Mouse (Mus musculus): Measurements from ENCODE around the gene Ubr4.

Gene Ubr4

DNA sequence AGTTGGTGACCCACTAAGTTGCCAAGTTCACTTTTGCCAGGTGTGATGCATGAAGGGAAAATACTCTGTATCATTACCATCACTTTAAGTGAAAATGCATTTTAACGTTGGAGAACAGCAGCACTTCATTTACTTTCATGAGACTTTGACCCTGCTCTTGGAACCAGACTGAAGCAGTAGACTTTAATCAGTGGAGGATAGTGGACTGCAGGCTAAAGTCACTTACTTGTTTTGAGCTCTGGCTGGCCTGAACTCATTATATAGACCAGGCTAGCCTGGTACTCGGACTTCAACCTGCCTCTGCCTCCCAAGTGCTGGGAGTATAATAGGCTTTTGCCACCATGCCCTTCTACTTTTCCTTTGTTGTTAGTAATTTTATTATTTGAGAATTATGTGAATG lies 70.9 kb downstream of the Ubr4 start:
- in situ Hi-C loops (cut with MboI; ENCODE audit: low sequenced_read_pairs) = no loop called here

DNA sequence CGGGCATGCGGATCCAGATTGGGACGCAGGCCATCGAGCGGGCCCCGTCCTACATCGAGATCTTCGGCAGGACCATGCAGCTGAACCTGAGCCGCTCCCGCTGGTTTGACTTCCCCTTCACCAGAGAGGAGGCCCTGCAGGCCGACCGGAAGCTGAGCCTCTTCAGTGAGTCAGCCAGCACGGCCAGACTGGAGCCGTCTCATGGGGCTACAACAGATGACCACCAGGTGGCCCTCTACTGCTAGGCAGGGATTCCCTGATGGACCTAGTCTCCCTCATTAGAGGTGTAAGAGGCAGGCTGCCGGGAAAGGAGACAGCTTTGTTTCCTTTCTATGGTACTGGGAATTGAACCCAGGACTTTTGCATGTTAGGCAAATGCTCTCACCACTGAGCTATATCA lies 77.8 kb downstream of the Ubr4 start:
- in situ Hi-C loops (cut with MboI; ENCODE audit: low sequenced_read_pairs) = no loop called here

DNA sequence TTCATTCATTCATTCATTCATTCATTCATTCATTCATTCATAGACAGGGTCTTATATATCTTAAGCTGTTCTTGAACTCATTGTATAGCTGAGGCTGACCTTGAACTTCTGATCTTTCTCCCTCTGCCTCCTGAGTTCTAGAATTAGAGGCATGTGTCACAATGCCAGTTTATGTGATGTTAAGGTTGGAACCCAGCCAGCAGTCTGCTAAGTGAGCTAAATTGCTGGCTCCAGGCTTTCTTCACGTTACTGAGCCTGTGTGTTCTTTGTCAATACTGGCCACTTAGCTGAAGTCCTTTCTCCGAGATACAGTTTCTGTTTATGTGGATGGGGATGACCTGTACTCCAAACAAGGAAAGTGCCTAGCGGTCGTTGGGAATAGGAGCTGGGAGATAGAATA lies 78.5 kb downstream of the Ubr4 start:
- in situ Hi-C loops (cut with MboI; ENCODE audit: low sequenced_read_pairs) = no loop called here

DNA sequence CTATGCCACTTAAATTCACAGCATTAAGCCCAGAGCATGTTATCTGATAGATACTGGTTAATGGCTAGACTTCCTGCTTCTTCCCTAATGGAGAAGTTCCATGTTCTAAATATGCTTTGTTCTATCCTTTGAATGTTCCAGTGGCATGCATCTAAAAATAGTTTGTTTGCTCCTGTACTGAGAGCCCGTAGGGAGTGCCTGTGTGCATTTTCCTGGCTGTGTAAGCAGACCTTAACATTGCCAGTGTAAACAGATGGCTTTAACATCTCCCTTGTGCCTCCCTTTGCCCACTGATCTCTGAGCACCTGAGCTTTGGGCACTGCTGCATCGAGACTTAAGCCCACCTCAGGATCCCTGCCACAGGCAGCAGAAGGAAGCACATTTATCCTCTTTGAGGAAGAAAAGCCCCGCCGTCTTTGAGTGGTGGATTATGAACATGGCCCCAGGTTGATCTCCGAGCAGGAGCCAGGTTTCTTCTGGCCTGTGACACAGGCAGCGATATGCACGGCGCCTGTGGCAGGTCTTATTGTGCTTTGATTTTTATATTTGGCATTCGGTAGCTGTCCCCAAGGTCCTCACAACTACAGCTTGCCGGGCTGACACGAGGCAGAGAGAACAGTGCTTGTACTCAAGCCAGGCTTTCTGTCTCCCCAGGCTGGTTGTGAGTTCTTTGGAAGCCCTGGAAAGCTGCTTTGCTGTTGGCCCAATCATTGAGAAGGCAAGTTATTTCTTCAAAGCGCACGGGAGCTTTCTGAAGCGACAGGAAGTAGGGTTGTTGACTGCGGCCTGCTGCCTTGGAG lies 80.8 kb downstream of the Ubr4 start:
- in situ Hi-C loops (cut with MboI; ENCODE audit: low sequenced_read_pairs) = no loop called here

DNA sequence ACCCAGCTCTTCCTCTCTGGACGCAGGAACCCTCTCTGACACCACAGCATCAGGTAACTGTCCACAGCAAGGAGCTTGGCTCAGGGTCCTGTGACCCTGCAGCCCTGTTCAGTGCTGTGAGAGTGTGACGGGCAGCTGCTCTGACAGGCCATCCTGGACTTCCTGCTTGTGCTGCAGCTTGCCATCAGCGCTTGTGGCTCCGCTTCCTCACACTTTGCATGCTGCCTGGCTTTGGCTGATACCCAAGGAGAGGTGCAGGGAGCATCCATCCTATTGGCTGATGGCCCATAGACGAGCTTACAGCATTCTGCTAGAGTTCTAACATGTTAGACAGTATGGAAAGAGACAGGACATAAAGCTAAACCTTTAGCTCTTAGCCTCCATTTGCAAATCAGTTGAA lies 88.8 kb downstream of the Ubr4 start:
- in situ Hi-C loops (cut with MboI; ENCODE audit: low sequenced_read_pairs) = no loop called here

GRCm38 (mm10) chr4:139441806-139442205 lies 89.4 kb downstream of the Ubr4 start:
- in situ Hi-C loops (cut with MboI; ENCODE audit: low sequenced_read_pairs) = no loop called here

DNA sequence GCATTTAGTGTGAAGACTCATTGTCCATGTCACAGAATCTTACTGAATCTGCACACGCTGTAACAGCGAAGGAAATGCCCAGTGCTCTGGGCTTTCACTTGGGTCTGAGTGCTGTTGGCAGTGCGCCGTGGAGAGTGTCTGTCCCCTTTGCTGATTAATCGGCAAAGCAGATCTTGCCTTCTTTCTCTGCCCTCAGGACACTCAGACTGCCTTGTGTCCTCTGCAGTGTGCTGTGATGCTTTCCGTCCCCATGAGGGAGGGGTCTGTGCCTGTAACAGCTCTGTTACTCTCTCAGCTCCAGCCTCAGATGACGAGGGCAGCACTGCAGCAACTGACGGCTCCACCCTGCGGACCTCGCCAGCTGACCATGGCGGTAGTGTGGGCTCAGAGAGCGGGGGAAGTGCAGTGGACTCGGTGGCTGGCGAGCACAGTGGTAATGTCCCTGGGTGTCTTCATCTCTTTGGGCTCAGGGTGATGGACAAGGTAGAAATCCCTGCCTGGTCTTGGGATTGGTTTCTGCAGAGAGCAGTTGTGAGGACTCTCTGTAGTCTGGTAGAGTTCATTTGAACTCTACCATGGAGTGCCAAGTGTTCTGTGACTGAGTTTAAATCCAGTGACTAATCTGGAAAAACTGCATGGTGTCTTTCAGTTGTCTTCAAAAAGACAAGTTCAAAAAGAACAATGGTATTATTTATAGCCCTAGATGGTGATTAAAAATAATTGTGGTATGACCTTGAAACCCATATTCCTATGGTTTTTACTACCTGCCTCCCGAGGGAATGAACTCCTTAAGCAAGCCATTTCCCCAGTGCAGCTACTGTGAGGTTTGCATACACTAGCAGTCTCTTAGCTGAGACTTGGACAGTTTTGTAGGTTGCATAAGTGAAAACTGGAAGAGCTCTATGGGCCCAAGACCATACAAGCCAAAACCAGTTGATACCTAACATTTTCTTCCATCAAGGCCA lies 90.3 kb downstream of the Ubr4 start:
- in situ Hi-C loops (cut with MboI; ENCODE audit: low sequenced_read_pairs) = no loop called here

GRCm38 (mm10) chr4:139444315-139444714 lies 91.9 kb downstream of the Ubr4 start:
- in situ Hi-C loops (cut with MboI; ENCODE audit: low sequenced_read_pairs) = no loop called here

GRCm38 (mm10) chr4:139446176-139446575 lies 93.8 kb downstream of the Ubr4 start:
- in situ Hi-C loops (cut with MboI; ENCODE audit: low sequenced_read_pairs) = no loop called here

- in situ Hi-C loops (cut with MboI; ENCODE audit: low sequenced_read_pairs) = no loop called here
Measured at GRCm38 (mm10) chr4:139446731-139447675, 94.6 kb downstream of the Ubr4 start.

GRCm38 (mm10) chr4:139452944-139453700 lies 100.7 kb downstream of the Ubr4 start:
- in situ Hi-C loops (cut with MboI; ENCODE audit: low sequenced_read_pairs) = no loop called here

DNA sequence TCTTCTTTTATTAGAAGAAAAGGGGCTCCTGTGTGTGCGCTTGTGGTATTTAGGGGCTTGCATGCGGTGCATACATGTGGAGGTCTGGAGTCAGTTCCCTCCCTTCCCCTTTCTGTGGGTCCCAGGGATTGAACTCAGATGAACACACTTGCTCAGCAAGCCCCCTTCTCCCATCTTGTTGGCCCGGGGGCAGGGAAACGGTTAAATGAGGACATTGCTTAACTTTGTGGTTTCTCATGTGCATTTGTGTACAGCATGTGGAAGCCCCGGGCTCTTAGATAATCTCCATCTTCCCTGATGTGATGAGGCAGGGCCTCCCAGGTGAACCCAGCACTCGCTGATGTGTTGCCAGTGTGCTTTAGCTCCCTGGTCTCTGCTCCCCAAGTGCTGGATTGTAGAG lies 101.9 kb downstream of the Ubr4 start:
- in situ Hi-C loops (cut with MboI; ENCODE audit: low sequenced_read_pairs) = no loop called here

DNA sequence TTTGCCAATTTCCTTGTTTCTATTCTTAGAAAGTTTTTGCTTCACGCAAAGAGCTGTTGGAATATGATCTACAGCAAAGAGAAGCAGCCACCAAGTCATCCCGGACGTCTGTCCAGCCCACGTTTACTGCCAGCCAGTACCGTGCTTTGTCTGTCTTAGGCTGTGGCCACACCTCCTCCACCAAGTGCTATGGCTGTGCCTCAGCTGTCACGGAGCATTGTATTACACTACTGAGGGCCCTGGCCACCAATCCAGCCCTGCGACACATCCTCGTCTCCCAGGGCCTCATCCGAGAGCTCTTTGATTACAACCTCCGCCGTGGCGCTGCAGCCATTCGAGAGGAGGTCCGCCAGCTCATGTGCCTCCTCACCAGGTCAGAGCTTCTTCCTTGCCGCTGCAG lies 107.6 kb downstream of the Ubr4 start:
- in situ Hi-C loops (cut with MboI; ENCODE audit: low sequenced_read_pairs) = no loop called here

DNA sequence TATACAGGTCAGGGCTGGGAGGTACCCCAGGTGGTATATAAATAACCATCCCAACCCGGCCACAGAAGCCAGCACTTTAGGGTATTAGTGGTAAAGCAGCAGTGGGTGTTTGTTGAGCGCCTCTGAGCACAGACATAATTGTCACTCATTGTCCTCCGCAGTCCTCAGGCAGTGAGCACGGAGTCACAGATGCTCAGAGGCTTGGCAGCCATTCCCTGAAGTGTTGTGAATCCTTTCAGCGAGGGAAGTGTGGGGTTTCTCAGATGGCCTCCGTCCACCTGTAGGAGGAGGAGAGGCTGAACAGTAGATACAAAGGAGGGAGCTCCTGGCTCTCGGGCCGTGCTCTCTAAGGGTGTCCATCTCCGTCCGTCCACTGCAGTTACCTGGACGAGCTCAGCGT lies 111.8 kb downstream of the Ubr4 start:
- in situ Hi-C loops (cut with MboI; ENCODE audit: low sequenced_read_pairs) = no loop called here

DNA sequence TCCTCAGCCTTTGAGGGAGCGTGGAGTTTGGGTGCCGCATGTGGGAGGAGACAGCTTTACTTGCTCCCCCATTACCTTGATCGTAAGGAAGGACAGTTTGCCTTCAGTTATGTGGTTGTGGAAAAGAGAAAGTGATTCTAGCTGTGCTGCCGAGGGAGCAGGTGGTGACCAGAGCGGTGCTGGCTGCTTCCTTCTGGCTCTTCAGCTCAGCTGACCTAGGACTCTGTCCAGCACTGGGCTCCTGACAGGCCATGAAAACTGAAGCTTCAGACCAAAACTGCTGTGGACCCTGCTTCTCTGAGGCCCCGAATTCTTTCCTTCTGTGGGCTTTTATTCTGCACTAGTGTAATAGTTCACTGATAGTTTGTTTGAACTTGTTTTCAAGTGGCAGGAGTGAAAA lies 114.1 kb downstream of the Ubr4 start:
- in situ Hi-C loops (cut with MboI; ENCODE audit: low sequenced_read_pairs) = no loop called here

GRCm38 (mm10) chr4:139470198-139470597 lies 117.8 kb downstream of the Ubr4 start:
- in situ Hi-C loops (cut with MboI; ENCODE audit: low sequenced_read_pairs) = no loop called here

DNA sequence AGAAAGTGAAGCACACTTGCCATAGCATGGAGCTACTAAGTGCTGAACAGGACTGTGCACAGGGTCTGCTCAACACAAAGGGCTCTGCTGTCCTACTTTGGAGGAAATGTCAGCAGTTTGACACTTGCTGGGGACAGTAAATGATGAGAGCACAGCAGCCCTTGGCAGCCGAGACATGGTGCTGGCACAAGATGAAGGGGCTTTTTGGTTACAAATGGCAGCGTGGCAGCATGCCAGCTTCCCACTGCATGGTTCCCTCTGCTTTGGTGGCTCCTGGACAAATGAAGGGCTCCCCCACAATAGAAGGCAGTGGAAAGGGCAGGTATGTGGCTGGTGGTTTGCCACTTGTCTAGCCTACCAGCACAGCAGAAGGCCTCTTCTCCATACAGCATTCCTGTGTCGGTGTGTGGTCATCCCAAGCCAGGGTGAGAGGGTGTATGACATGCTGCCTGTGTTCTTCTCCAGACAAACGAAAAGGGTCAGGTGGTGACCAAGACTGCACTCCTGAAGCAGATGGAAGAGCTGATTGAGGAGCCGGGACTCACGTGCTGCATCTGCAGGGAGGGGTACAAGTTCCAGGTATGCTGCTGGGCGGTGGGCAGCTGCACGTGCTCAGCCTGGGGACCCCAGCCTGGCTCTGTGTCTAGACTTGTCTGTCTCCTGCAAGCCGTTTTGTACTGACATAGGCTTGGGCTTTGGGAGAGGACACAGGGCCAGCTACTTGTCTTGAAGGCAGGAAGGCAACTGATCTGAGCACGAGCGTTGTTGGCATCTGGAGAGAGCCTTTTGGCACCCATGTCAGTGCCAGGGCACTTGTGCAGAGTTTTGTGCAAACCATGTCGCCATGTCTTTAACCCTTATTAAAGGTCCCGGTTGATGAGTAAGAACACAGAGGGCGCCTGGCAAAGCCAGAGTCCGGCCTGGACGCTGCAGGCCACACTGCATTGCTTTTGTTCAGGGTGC lies 124.5 kb downstream of the Ubr4 start:
- in situ Hi-C loops (cut with MboI; ENCODE audit: low sequenced_read_pairs) = no loop called here

DNA sequence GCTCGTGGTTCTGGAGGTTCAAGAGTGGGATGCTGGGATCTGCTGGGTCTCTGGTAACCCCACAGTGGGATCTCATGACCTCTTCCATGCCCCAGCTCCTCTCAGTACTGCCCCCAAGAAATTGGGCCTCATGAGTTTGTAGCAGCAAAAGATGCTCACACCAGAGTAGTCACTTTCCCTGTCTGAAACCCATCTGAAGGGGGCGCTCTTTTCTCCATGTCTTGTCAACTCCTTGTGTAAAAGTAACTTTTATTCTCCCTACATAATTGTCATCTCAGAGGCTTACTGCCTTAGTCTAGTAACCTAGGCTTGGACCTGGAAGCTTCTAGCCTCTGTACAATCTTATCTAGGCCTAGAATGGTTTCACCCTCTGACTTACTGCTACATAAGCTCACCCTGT lies 125.6 kb downstream of the Ubr4 start:
- in situ Hi-C loops (cut with MboI; ENCODE audit: low sequenced_read_pairs) = no loop called here

GRCm38 (mm10) chr4:139479176-139479575 lies 126.8 kb downstream of the Ubr4 start:
- in situ Hi-C loops (cut with MboI; ENCODE audit: low sequenced_read_pairs) = no loop called here

All from CH12F3 (cell line).